Mouse (Mus musculus): ENCODE data around the gene Arhgef2. TPM values are rescaled to one million over a fixed set of nuclear protein-coding genes. Genes with fewer than 3 reads are reported as not detected.
A peak's percentile ranks its signal among the peaks of the same experiment; 100 is the strongest.
"Not testable (repeated sequence)": the region's sequence is repeated elsewhere in the genome, so short reads cannot be mapped to it uniquely, and the experiment has no call there.

Arhgef2 gene
- total RNA-seq, 2 experiments from 2014 or later = 257 to 264 TPM

GRCm38 (mm10) chr3:88585769-88586168 lies 20.0 kb upstream of the Arhgef2 start:
- no peak for DNase-seq (ENCODE audit: extremely low spot score in 1 of 2, low spot score in 2 of 2)
- intact Hi-C loops (cut with DNase I) = no loop called here

DNA sequence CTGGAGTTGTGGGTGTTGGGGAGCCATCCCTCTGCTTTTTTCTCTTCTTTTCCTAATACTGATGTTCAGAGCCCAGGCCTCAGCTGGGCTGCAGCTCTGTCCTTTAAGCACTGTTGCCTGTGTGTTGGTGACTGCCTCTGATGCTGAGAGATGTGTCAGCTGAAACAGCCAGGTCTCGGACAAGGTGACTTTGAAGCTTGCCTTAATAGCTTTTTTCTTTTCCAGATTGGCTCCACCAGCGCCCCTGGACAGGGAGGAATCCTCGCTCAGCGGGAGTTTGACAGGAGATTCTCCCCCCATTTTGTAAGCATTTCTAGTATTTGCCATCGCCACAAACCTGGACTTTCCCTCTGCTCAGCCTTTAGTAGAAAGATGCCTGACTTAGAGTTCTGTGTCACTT lies 19.1 kb upstream of the Arhgef2 start:
- intact Hi-C loops (cut with DNase I) = no loop called here
- DNase-seq (ENCODE audit: extremely low spot score in 1 of 2, low spot score in 2 of 2) = no peak

GRCm38 (mm10) chr3:88590246-88590645 lies 15.5 kb upstream of the Arhgef2 start:
- intact Hi-C loops (cut with DNase I) = no loop called here
- no peak for DNase-seq (ENCODE audit: extremely low spot score in 1 of 2, low spot score in 2 of 2)

- intact Hi-C loops (cut with DNase I) = no loop called here
- no peak for DNase-seq (ENCODE audit: extremely low spot score in 1 of 2, low spot score in 2 of 2)
Observed at GRCm38 (mm10) chr3:88591044-88591443, 14.7 kb upstream of the Arhgef2 start.

DNA sequence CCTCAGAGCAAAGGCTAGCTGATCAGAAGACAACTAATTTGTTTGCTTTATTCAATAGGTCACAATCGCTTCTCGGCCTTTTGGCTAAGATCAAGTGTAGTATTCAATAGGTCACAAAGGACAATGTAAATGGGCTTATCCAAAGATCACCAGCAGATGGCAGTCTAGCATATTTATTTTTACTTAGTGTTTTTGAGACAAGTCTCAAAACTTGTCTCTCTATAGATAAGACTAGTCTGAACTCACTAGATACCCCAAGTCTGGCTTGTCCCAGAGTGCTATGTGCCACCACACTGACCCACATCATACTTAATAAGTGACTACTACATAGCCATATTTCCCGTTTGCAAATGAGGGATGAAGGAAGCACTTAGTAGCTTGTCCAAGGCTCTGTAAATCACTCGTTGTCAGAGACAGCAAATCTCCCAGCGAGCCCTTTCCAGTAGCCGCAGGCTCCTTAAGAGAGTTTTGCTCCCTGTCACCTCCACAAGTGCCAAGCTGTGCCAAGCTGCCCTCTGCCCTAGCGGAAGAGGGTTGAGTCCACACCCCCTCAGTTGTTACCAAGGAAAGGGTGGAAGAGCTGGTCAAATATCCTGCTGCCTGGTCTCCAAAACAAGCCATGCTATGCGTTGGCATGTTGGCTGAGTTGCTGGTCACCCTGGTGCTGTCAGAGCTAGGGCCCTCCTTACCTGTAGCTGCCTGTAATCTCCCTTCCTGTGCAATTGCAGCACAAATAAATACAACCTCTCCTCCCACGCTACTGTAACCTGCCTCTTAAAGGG lies 13.6 kb upstream of the Arhgef2 start:
- intact Hi-C loops (cut with DNase I) = no loop called here
- no peak for DNase-seq (ENCODE audit: extremely low spot score in 1 of 2, low spot score in 2 of 2)

GRCm38 (mm10) chr3:88592942-88593576 lies 12.7 kb upstream of the Arhgef2 start:
- no peak for DNase-seq (ENCODE audit: extremely low spot score in 1 of 2, low spot score in 2 of 2)
- intact Hi-C loops (cut with DNase I) = no loop called here

DNA sequence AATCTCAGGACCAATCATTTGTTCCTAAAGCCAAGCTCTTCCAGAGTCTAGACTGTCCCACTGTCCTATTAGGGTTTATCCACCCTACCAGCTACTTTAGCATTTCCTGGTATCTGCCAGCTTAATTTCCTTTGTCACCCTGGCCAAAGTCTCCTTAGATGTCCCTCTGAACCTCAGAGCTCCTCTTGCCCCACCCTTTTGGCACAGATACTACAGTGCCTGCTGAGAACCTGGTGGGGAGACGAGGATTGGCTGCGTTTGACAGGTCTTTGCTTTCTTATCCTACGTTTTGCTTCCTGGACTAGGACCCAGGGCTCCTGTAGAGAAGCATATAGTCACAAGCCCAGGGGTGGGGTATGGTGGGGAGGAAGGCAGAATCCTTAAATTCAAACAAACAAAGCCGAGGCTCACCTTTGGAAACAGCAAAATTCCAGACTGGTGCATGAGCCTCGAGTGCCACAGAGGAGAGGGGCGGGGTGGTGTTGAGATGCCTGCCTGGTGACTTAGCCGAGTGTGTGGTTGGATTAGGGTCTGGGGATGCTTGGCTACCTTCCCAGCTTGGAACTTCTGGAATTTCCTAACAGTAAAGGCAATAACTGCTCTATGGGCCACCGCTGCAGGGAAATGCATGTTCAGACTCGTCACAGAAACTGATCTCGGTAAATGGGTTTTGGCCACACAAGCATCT lies 11.7 kb upstream of the Arhgef2 start:
- intact Hi-C loops (cut with DNase I) = no loop called here

GRCm38 (mm10) chr3:88596547-88596946 lies 9.2 kb upstream of the Arhgef2 start:
- intact Hi-C loops (cut with DNase I); DNase-seq (ENCODE audit: extremely low spot score in 1 of 2, low spot score in 2 of 2): not testable (repeated sequence)

More for the DNA sequence above, 11.7 kb upstream of the Arhgef2 start:
- DNase-seq (ENCODE audit: extremely low spot score in 1 of 2, low spot score in 2 of 2) = no peak

GRCm38 (mm10) chr3:88602466-88602865 lies 3.3 kb upstream of the Arhgef2 start:
- intact Hi-C loops (cut with DNase I) = no loop called here
- DNase-seq (ENCODE audit: extremely low spot score in 1 of 2, low spot score in 2 of 2) = no peak

GRCm38 (mm10) chr3:88603714-88604161 lies 2.0 kb upstream of the Arhgef2 start:
- intact Hi-C loops (cut with DNase I) = no loop called here
- peak in 1 of 2 experiments; percentile 76 for DNase-seq (ENCODE audit: extremely low spot score in 1 of 2, low spot score in 2 of 2)

DNA sequence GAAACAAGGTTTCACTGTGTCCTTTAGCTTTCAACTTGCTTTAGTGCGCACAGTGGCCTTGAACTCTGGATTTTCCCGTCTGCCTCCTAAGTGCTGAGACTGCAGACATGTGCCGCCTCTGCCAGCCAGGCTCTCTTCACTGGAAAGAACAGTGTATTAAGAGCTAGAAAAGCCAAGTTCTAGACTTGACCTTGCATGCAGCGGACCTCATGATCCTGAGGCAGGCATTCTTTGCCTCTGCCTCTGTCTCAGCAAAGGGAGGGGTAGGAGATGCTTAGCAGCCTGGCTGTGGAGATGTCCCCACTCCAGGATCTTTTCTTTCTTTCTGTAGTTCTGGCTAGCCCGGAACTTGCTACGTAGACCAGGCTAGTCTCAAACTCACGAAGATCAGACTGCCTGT lies 903 bp upstream of the Arhgef2 start:
- intact Hi-C loops (cut with DNase I) = loop anchor here (5.0 kb wide), 2 partner anchors 37 to 82 kb away; partner anchors contain the start of gene Khdc4
- DNase-seq (ENCODE audit: extremely low spot score in 1 of 2, low spot score in 2 of 2) = no peak

GRCm38 (mm10) chr3:88607065-88607757 lies 1.4 kb downstream of the Arhgef2 start:
- intact Hi-C loops (cut with DNase I) = loop anchor here (5.0 kb wide), 2 partner anchors 35 to 80 kb away; partner anchors contain the start of gene Khdc4
- peak; percentile 82 to 86 for DNase-seq (ENCODE audit: extremely low spot score in 1 of 2, low spot score in 2 of 2)

GRCm38 (mm10) chr3:88607758-88608138 lies 2.0 kb downstream of the Arhgef2 start:
- intact Hi-C loops (cut with DNase I) = loop anchor here (5.0 kb wide), 2 partner anchors 35 to 80 kb away; partner anchors contain the start of gene Khdc4
- no peak for DNase-seq (ENCODE audit: extremely low spot score in 1 of 2, low spot score in 2 of 2)

DNA sequence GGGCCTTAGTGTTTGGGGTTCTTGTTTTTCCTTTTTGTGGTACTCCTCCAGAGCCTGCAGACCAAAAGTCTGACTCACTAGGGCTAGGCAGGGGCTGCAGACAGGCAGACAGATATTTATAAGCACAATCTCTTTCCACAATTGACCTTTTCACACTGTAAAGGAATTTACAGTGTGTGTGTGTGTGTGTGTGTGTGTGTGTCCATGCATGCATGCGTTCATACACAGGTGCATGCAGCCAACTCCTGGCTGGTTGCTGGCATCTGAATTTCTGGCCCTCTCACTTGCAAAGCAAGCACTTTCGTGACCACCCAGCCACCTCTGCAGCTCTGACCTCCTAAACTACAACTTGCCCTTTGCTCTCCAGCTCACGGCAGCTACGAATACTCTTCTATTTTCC lies 3.3 kb downstream of the Arhgef2 start:
- no peak for DNase-seq (ENCODE audit: extremely low spot score in 1 of 2, low spot score in 2 of 2)
- intact Hi-C loops (cut with DNase I) = loop anchor here (5.0 kb wide), 2 partner anchors 33 to 78 kb away; partner anchors contain the start of gene Khdc4

GRCm38 (mm10) chr3:88614418-88614817 lies 8.7 kb downstream of the Arhgef2 start:
- no peak for DNase-seq (ENCODE audit: extremely low spot score in 1 of 2, low spot score in 2 of 2)
- intact Hi-C loops (cut with DNase I) = no loop called here

DNA sequence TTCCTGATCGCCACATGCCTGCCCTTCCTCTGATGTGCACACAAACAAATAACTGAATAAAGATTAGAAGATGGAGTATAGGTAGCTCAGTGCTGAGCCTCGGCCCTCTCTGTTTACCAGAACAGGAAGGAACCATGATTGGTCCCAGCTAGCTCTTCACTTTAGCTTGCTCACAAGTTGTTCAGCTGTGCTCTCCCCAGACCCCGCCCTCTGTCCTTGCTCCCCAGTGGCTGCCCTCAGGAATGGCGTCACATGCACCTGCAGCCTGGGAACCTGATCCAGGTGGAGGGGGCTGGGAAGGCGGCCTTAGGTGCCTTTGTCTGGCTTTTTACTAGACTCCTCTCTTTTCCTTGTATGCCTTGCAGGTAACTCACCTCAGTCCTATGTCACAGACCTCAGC lies 9.4 kb downstream of the Arhgef2 start:
- intact Hi-C loops (cut with DNase I) = no loop called here
- DNase-seq (ENCODE audit: extremely low spot score in 1 of 2, low spot score in 2 of 2) = no peak

DNA sequence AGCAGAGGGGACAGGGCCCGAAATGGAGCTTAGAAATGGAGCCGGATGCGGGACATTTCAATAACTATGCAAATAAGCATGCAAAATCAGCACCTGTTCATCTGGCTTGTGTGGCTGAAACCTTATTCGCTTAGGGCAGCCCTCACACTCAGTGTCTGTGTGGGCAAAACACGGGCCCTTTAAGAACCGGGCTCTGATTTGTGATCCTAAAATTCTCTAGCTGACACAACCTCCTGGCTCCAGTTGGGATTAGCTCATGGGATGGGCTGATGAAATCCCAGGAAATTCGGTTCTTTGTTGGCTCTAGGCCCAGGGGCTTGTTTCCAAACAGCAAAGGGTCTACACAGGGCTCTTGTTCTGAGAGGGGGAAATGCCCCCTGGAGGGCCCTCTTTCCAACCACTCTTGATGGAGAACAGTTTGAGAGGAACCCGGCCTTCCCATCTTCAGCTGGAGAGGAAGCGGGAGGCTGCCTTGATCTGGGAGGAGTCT lies 10.2 kb downstream of the Arhgef2 start:
- DNase-seq (ENCODE audit: extremely low spot score in 1 of 2, low spot score in 2 of 2) = peak in 1 of 2 experiments; percentile 53
- intact Hi-C loops (cut with DNase I) = no loop called here

- no peak for DNase-seq (ENCODE audit: extremely low spot score in 1 of 2, low spot score in 2 of 2)
- intact Hi-C loops (cut with DNase I) = no loop called here
Observed at GRCm38 (mm10) chr3:88616951-88617500, 11.3 kb downstream of the Arhgef2 start.
